Mouse (Mus musculus): ENCODE measurements around the gene Uqcr10. TPM values are rescaled to one million over a fixed set of nuclear protein-coding genes. Genes with fewer than 3 reads are reported as not detected.
A peak's percentile ranks its signal among the peaks of the same experiment; 100 is the strongest.

Gene Uqcr10
- total RNA-seq, 2 experiments from 2014 or later, result 1,345 to 1,457 TPM

- intact Hi-C loops (cut with DNase I), result no loop called here
- no peak for DNase-seq
These were observed 25.3 kb downstream of the Uqcr10 start for GRCm38 (mm10) chr11:4678700-4679440.

- intact Hi-C loops (cut with DNase I), result no loop called here
- no peak for DNase-seq
These were observed 26.8 kb downstream of the Uqcr10 start for GRCm38 (mm10) chr11:4677250-4677872.

GRCm38 (mm10) chr11:4675693-4676092, 28.4 kb downstream of the Uqcr10 start:
- intact Hi-C loops (cut with DNase I), result no loop called here
- no peak for DNase-seq

- no peak for DNase-seq
These were observed 29.0 kb downstream of the Uqcr10 start for GRCm38 (mm10) chr11:4675126-4675562.

GRCm38 (mm10) chr11:4674593-4674992, 29.5 kb downstream of the Uqcr10 start:
- DNase-seq, result no peak
- intact Hi-C loops (cut with DNase I), result no loop called here

More at GRCm38 (mm10) chr11:4675126-4675562, 29.0 kb downstream of the Uqcr10 start:
- intact Hi-C loops (cut with DNase I), result no loop called here

- DNase-seq, result peak; percentile 33 to 36
- intact Hi-C loops (cut with DNase I), result no loop called here
These were observed 32.4 kb downstream of the Uqcr10 start for GRCm38 (mm10) chr11:4671736-4672135.

- DNase-seq, result no peak
- intact Hi-C loops (cut with DNase I), result no loop called here
These were observed 41.7 kb downstream of the Uqcr10 start for GRCm38 (mm10) chr11:4662496-4662878.

- no peak for DNase-seq
- intact Hi-C loops (cut with DNase I), result no loop called here
These were observed 42.2 kb downstream of the Uqcr10 start for GRCm38 (mm10) chr11:4661871-4662495.

GRCm38 (mm10) chr11:4661324-4661723, 42.8 kb downstream of the Uqcr10 start:
- DNase-seq, result no peak
- intact Hi-C loops (cut with DNase I), result no loop called here

GRCm38 (mm10) chr11:4660309-4661025, 43.7 kb downstream of the Uqcr10 start:
- DNase-seq, result peak; percentile 15 to 22
- intact Hi-C loops (cut with DNase I), result no loop called here

GRCm38 (mm10) chr11:4659818-4660217, 44.3 kb downstream of the Uqcr10 start:
- no peak for DNase-seq
- intact Hi-C loops (cut with DNase I), result no loop called here

Other genes with a start within 250 kb of the Uqcr10 start
- 10 to 100 TPM; 56.9 to 59.9 TPM for gene Mtmr3, start 109.5 kb downstream of the Uqcr10 start, total RNA-seq (2021)
- not detected for gene Gm11032, start 84.3 kb downstream of the Uqcr10 start, total RNA-seq (2021)
- 10 to 100 TPM; 15.2 to 16.4 TPM for gene Ascc2, start 66.6 kb downstream of the Uqcr10 start, total RNA-seq (2021)
- 10 to 100 TPM; 23.8 to 23.9 TPM for gene Zmat5, start 336 bp upstream of the Uqcr10 start, total RNA-seq (2021)
- gene Cabp7, start 42.4 kb upstream of the Uqcr10 start, total RNA-seq (2021), result not detected
- 100 to 1,000 TPM in 1 of 2 experiments, 10 to 100 TPM in 1; 97.2 to 100 TPM for gene Nf2, start 145.2 kb upstream of the Uqcr10 start, total RNA-seq (2021)
- gene Nipsnap1, start 169.6 kb upstream of the Uqcr10 start, total RNA-seq (2021), result 1 to 10 TPM; 2.5 to 2.6 TPM
- gene Thoc5, start 191.0 kb upstream of the Uqcr10 start, total RNA-seq (2021), result 10 to 100 TPM; 19.7 to 21.5 TPM
- under 1 TPM in 1 of 2 experiments, not detected in 1; 0.07 TPM for gene Nefh, start 243.7 kb upstream of the Uqcr10 start, total RNA-seq (2021)

All from heart, postnatal 10 days (tissue).